Mouse (Mus musculus) liver (tissue): Measurements from ENCODE around the gene Tgm5.
"Not testable (repeated sequence)": the region's sequence is repeated elsewhere in the genome, so short reads cannot be mapped to it uniquely, and the experiment has no call there.

ENCODE experiments used
- DNase-seq: peaks from one replicate; pipeline ENCODE4 v3.0.0-alpha.2; 2020; ENCODE audit warnings: mixed read lengths

Gene Tgm5

GRCm38 (mm10) chr2:121039382-121039781, 46.3 kb downstream of the Tgm5 start:
- DNase-seq = peak; percentile 32

DNA sequence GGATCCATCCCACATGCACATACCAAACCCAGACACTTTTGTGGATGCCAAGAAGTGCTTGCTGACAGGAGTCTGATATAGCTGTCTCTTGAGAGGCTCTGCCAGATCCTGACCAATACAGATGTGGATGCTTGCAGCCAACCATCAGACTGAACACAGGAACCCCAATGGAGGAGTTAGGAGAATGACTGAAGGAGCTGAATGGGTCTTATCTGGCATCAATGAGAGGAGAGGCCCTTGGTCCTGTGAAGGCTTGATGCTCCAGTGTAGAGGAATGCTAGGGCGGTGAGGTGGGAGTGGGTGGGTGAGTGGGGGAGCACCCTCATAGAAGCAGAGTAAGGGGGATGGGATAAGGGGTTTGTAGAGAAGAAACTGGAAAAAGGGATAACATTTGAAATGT, 46.8 kb downstream of the Tgm5 start:
- DNase-seq = not testable (repeated sequence)

- peak; percentile 90 for DNase-seq
These were observed 48.8 kb downstream of the Tgm5 start, which contains the start of gene Epb42 for GRCm38 (mm10) chr2:121036733-121037341. Epb42 (minus strand) TSS chr2:121037072.

DNA sequence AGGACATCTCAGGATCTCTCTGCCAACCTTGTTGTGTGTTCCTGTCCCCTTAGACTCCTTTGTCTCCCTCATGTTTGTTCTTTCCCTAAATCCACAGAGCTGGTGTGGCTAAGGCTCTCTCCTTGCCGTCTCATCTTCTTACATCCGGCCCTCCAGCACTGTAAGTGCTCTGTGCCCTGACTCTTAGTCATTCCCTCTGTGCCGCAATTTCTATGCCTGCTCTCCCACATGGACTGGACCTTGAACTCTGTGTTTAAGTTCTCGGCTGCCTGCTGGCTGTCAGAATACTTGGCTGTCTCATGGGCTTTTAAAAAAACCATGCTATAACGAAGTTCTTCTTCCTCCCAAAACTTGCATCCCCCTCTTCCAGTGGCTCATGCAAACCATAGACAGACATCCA, 62.7 kb downstream of the Tgm5 start:
- no peak for DNase-seq

- DNase-seq = no peak
These were observed 68.5 kb downstream of the Tgm5 start for GRCm38 (mm10) chr2:121017151-121017550.

DNA sequence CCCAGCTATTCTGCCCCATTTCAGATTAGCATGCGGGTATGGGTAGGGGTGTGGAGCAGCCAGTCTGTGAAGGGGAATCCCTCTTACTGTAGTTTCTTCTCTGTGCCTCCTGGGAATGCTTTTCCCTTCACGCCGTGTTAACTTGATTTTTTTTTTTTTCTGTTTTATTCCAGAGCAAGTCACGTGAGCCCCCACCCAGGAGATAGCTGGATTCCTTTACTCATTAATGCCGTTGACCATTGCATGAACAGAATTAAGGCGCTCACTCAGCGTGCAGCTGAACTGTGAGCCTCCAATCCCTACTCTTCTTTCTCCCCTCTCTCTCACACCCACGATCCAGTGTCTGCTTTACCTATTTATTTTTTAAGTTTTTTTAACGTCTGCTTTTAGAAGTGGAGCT, 69.4 kb downstream of the Tgm5 start:
- no peak for DNase-seq

DNA sequence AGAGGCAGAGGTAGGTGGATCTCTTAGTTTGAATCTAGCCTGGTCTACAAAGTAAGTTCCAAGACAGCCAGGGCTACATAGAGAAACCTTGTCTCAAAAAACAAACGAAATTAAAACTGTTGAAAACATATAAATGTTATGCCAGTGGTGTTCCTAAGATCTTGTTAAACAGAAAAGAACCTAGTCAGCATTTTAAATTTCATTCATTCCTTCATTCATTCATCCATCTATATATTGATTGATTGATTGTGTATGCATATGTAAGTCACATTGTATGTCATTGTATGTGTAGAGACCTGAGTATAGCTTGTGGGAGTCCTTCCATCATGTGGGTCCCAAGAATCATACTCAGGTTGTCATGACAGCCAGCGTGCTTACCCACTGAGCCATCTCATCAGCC, 70.1 kb downstream of the Tgm5 start:
- DNase-seq = no peak

- DNase-seq = no peak
These were observed 73.0 kb downstream of the Tgm5 start for GRCm38 (mm10) chr2:121012676-121013075.

DNA sequence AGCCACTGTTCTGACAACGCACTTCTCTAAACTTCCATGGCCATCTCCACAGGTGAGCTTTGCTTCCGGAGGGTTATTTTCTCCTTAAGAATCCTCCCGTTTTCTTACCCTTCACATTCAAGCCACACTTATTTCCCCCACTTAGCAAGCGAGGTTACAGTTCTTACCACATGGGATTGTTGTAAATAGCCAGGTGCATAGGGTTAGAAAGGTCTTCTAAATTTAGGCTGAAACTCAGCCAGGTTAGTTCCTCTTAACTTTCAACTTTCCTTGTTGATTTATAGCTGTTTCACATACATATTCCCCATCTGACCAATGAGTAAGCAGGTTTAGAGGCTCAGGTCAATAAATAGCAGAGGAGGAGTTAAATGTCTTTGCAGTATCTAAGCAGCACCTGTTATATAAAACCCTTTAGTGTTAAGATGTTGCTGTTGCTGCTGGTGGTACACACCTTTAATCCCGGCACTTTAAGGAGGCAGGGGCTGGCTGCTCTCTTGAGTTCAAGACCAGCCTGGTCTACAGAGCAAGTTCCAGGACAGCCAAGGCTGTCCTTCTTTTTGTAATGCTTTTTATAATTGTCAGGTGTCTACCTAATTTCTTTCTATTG, 76.5 kb downstream of the Tgm5 start:
- no peak for DNase-seq

DNA sequence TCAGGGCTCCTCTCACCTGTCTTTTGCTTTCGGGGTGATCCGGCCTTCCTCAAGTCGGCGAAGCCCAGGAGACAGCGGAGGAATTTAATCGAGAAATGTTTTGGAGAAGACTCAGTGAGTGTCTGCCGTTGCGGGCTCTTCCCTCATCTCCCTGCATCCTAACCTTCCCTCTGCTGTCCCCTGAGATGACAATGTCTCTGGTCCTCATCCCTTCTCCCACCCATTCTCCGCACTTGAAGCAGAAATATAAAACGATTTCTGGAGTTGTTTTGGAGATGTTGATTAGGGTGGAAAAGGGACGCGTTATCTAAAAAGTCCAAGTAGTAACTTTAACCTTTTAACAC, 77.0 kb downstream of the Tgm5 start:
- DNase-seq = no peak

- peak; percentile 96 for DNase-seq
These were observed 77.5 kb downstream of the Tgm5 start, which contains the start of gene Ccndbp1 for GRCm38 (mm10) chr2:121007925-121008663. Ccndbp1 (plus strand) TSS chr2:121008403.

DNA sequence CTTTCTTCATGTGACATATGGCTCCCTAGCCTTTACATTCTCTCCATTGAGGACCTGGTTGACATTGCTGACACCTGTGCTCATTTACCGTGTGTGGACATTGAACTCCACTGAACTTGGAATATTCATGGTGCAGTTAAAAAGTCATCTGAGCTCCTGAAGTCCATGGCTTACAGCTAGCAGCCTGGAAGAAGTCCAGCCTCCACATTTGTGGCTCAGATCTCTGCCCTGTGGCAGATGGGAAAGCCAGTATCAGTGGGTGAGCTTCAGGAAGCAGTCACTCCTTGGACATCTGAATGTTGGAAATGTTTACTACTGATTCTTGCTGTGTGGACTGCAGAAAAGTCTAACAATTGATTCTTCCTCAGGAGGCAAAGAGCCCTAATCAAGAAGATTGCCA, 78.7 kb downstream of the Tgm5 start:
- no peak for DNase-seq

- DNase-seq = no peak
These were observed 81.4 kb downstream of the Tgm5 start for GRCm38 (mm10) chr2:121004018-121004811.

- no peak for DNase-seq
These were observed 82.1 kb downstream of the Tgm5 start for GRCm38 (mm10) chr2:121003586-121003985.

- peak; percentile 29 for DNase-seq
These were observed 86.8 kb downstream of the Tgm5 start for GRCm38 (mm10) chr2:120998863-120999262.

DNA sequence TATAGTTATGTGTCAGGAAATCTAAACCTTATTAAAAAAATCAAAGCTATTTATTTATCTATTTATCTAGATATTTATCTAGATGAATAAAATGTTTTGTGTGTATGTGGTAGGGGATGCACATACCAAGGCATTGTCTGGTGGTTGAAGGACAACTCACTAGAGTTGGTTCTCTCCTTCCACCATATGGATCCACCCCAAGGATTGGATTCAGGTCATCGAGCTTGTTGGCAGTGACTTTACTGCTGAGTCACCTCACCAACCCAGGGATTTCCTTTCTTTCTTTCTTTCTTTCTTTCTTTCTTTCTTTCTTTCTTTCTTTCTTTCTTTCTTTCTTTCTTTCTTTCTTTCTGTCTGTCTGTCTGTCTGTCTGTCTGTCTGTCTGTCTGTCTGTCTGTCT, 89.0 kb downstream of the Tgm5 start:
- DNase-seq = not testable (repeated sequence)
